Mouse (Mus musculus) cortical plate, adult 2 months (tissue): Measurements from ENCODE around the gene Mrps15.

Source experiments
- CTCF ChIP-seq: fragments of 200-500 bp; IDR thresholded peaks from 2 replicates; pipeline ENCODE4 v1.5.1; 2011; ENCODE audit warnings: mild to moderate bottlenecking, control low read depth, low read length; ENCODE audit not compliant: insufficient read depth; ENCODE audit errors: extremely low read depth
- POLR2A ChIP-seq: fragments of 200-500 bp; IDR thresholded peaks from 2 replicates; pipeline ENCODE4 v1.6.1; 2011; ENCODE audit warnings: mild to moderate bottlenecking, low read length, control low read depth; ENCODE audit not compliant: insufficient read depth; ENCODE audit errors: extremely low read depth

DNA sequence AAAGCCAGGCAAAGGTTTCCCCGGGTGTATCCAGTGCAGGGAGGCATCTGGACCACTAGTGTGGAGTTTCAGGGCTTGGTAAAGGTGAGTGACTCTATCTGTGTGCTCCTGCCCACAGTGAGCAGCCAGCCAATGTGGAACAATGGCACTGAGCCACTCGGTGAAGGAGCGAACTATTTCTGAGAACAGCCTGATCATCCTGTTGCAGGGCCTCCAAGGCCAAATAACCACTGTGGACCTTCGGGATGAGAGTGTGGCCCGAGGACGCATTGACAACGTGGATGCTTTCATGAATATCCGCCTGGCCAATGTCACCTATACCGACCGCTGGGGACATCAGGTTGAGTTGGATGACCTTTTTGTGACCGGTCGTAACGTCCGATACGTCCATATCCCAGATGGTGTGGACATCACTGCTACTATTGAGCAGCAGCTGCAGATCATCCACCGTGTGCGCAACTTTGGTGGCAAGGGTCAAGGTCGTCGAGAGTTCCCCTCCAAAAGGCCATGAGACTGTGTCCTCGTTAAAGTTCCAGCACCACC lies 51.1 kb downstream of the Mrps15 start:
- TF ChIP-seq CTCF (no peak), POLR2A (no peak)
